Comparison of ENCODE assay signal across 7 mouse cellular contexts in the genomic region with DNA sequence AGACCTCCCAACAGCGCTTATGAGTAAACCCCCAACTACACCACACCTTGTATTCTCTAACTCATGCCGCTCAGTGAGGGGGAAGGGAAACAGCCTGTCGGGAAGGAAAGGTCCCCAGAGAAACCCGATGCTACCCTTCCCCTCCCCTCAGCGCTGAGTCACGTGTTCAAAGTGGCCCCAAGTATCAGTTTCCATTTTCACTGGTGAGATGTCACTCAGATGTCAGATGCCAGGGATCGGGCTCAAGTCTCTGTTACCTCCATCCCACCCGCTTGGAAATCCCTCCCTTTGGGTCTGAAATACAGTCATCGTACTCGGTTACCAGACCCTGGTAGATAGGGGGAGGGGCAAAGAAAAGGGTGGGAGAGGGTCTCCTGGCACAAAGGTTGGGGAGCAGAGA. TPM values are rescaled to one million over a fixed set of nuclear protein-coding genes. Genes with fewer than 3 reads are reported as not detected.
DNase-seq lines count a peak whose midpoint lies in the region; ATAC-seq and TF ChIP-seq lines count a peak whose summit lies in the region.

No protein-coding gene starts in this region.

- peaks cover 3% of the 10 kb centered on the region for H3K4me1 ChIP-seq in ES-Bruce4 (ENCODE audit: control insufficient read depth, insufficient read depth, low read length)
- H3K4me1 ChIP-seq in embryonic facial prominence, embryonic 10.5 days: peaks cover 23% of the 10 kb centered on the region
- H3K4me1 ChIP-seq in heart, postnatal 0 days (ENCODE audit: control insufficient read depth, insufficient read depth): peaks cover 21% of the 10 kb centered on the region
- peaks cover 26% of the 10 kb centered on the region for H3K4me1 ChIP-seq in midbrain, embryonic 15.5 days

- TF ChIP-seq POLR2A in ES-Bruce4 (IDR thresholded peaks at IDR 0.05; ENCODE audit: insufficient read depth, low read length): no peak

- no peaks in the 10 kb centered on the region for H3K27me3 ChIP-seq in ES-Bruce4 (ENCODE audit: control insufficient read depth, insufficient read depth, low read length, poor library complexity, severe bottlenecking)
- 0 out of 2 replicates have a peak, but pooled peaks cover 12% of the 10 kb centered on the region for H3K27me3 ChIP-seq in embryonic facial prominence, embryonic 10.5 days (replicated peaks; ENCODE audit: low read depth, poor library complexity, severe bottlenecking)
- H3K27me3 ChIP-seq in heart, postnatal 0 days (ENCODE audit: control insufficient read depth, insufficient read depth, low read length): no peaks in the 10 kb centered on the region
- no peaks in the 10 kb centered on the region for H3K27me3 ChIP-seq in midbrain, embryonic 15.5 days (replicated peaks)

- peak overlapping the region; percentile 96 for H3K4me3 ChIP-seq in ES-Bruce4 (ENCODE audit: low read depth, low read length)
- peak overlapping the region; percentile 66 for H3K4me3 ChIP-seq in embryonic facial prominence, embryonic 10.5 days
- H3K4me3 ChIP-seq in heart, postnatal 0 days (ENCODE audit: low read depth, low read length): peak overlapping the region; percentile 83
- H3K4me3 ChIP-seq in midbrain, embryonic 15.5 days: peak overlapping the region; percentile 76

- H3K9ac ChIP-seq in ES-Bruce4 (ENCODE audit: low read depth, poor library complexity, severe bottlenecking): peak overlapping the region; percentile 62
- peak overlapping the region; percentile 86 for H3K9ac ChIP-seq in heart, postnatal 0 days (replicated peaks; ENCODE audit: low read depth, low read length)
- H3K9ac ChIP-seq in midbrain, embryonic 15.5 days: peak overlapping the region; percentile 77

- H3K36me3 ChIP-seq in ES-Bruce4 (ENCODE audit: control insufficient read depth, insufficient read depth, low read length, poor library complexity, severe bottlenecking): peaks cover 14% of the 10 kb centered on the region
- H3K36me3 ChIP-seq in embryonic facial prominence, embryonic 10.5 days (replicated peaks): peaks cover 42% of the 10 kb centered on the region
- H3K36me3 ChIP-seq in heart, postnatal 0 days (replicated peaks; ENCODE audit: control insufficient read depth, insufficient read depth, low read length): peaks cover 30% of the 10 kb centered on the region
- peaks cover 22% of the 10 kb centered on the region; the same call in 1 of the 2 replicates for H3K36me3 ChIP-seq in midbrain, embryonic 15.5 days (replicated peaks)

- H3K27ac ChIP-seq in ES-Bruce4 (ENCODE audit: insufficient read depth, low read length): no peak overlapping the region
- H3K27ac ChIP-seq in embryonic facial prominence, embryonic 10.5 days (replicated peaks): peak overlapping the region; percentile 97
- H3K27ac ChIP-seq in heart, postnatal 0 days (ENCODE audit: low read depth): peak overlapping the region; percentile 87
- H3K27ac ChIP-seq in midbrain, embryonic 15.5 days: peak overlapping the region; percentile 92

- peak; percentile 53 for ATAC-seq in heart, postnatal 0 days (ENCODE audit: insufficient read depth, low read depth)
- peak; percentile 59 for ATAC-seq in midbrain, embryonic 15.5 days (replicated peaks)

- peak overlapping the region; percentile 75 for H3K4me2 ChIP-seq in heart, postnatal 0 days (ENCODE audit: low read depth, low read length)
- H3K4me2 ChIP-seq in midbrain, embryonic 15.5 days: peak overlapping the region; percentile 85

- TF ChIP-seq CTCF in ES-Bruce4 (IDR thresholded peaks at IDR 0.05; ENCODE audit: low read depth, low read length): no peak
- no peak for TF ChIP-seq CTCF in heart, postnatal 0 days (IDR thresholded peaks at IDR 0.05; ENCODE audit: low read depth)

- WGBS in embryonic facial prominence, embryonic 10.5 days: 1% methylated on average over 10 of the region's 10 CpGs
- WGBS in heart, postnatal 0 days: under 1% methylated on average over 10 of the region's 10 CpGs
- WGBS in midbrain, embryonic 15.5 days: under 1% methylated on average over 10 of the region's 10 CpGs

- H3K9me3 ChIP-seq in ES-Bruce4 (replicated peaks; ENCODE audit: control insufficient read depth, insufficient read depth, low read length, poor library complexity, severe bottlenecking): no peaks in the 10 kb centered on the region
- no peaks in the 10 kb centered on the region; the same call in 1 of the 2 replicates for H3K9me3 ChIP-seq in embryonic facial prominence, embryonic 10.5 days
- no peaks in the 10 kb centered on the region for H3K9me3 ChIP-seq in heart, postnatal 0 days (replicated peaks; ENCODE audit: control insufficient read depth, low read length)
- no peaks in the 10 kb centered on the region for H3K9me3 ChIP-seq in midbrain, embryonic 15.5 days

- TF ChIP-seq EP300 in ES-Bruce4 (IDR thresholded peaks at IDR 0.05; ENCODE audit: insufficient read depth, low read depth, low read length): 0 out of 2 replicates have a peak, but pooled peaks have one; percentile 34
- TF ChIP-seq EP300 in heart, postnatal 0 days (IDR thresholded peaks at IDR 0.05; ENCODE audit: low read depth): no peak; the same call in 1 of the 2 replicates

- peak; percentile 61 to 66 for DNase-seq in B cell, adult 2 months
- DNase-seq in embryonic facial prominence, embryonic 10.5 days (ENCODE audit: low spot score): peak; percentile 77
- peak; percentile 42 for DNase-seq in heart, postnatal 0 days (ENCODE audit: low spot score)
- DNase-seq in liver: peak; percentile 54
- peak; percentile 63 for DNase-seq in thymus, postnatal 0 days (ENCODE audit: low spot score)

RNA-seq across cellular contexts. Expression of gene Selenow, which starts 0.4 kb away (rescaled TPM):
- polyA plus RNA-seq in ES-Bruce4 (2011; ENCODE audit: insufficient read depth, insufficient read length, low read depth, missing spikeins): 93.1 and 101 TPM in 2 replicates
- 756 and 839 TPM in 2 replicates for polyA plus RNA-seq in embryonic facial prominence, embryonic 10.5 days (2016; fragmentation: Nextera tagmentation; extraction: Ambion mirVana)
- total RNA-seq in heart, postnatal 0 days (2014; rRNA removed; ENCODE audit: low replicate concordance): 292 and 404 TPM in 2 replicates
- 632 and 642 TPM in 2 replicates for polyA plus RNA-seq in heart, postnatal 0 days (2015; fragmentation: Nextera tagmentation; extraction: Ambion mirVana)
- 1,365 and 1,414 TPM in 2 replicates for polyA plus RNA-seq in midbrain, embryonic 15.5 days (2015; fragmentation: Nextera tagmentation; extraction: Ambion mirVana)
- 550 and 586 TPM in 2 replicates for polyA plus RNA-seq in thymus, postnatal 0 days (2015; fragmentation: Nextera tagmentation; extraction: Ambion mirVana)

RNA-seq across cellular contexts. Expression of gene Nop53, which starts 24.1 kb away (rescaled TPM):
- 283 and 299 TPM in 2 replicates for polyA plus RNA-seq in ES-Bruce4 (2011; ENCODE audit: insufficient read depth, insufficient read length, low read depth, missing spikeins)
- polyA plus RNA-seq in embryonic facial prominence, embryonic 10.5 days (2016; fragmentation: Nextera tagmentation; extraction: Ambion mirVana): 180 and 185 TPM in 2 replicates
- 81.6 and 102 TPM in 2 replicates for total RNA-seq in heart, postnatal 0 days (2014; rRNA removed; ENCODE audit: low replicate concordance)
- 120 and 128 TPM in 2 replicates for polyA plus RNA-seq in heart, postnatal 0 days (2015; fragmentation: Nextera tagmentation; extraction: Ambion mirVana)
- polyA plus RNA-seq in midbrain, embryonic 15.5 days (2015; fragmentation: Nextera tagmentation; extraction: Ambion mirVana): 114 and 126 TPM in 2 replicates
- polyA plus RNA-seq in thymus, postnatal 0 days (2015; fragmentation: Nextera tagmentation; extraction: Ambion mirVana): 273 and 293 TPM in 2 replicates

RNA-seq across cellular contexts. Expression of gene Crxos, which starts 39.4 kb away (rescaled TPM):
- polyA plus RNA-seq in ES-Bruce4 (2011; ENCODE audit: insufficient read depth, insufficient read length, low read depth, missing spikeins): not detected in 2 replicates
- polyA plus RNA-seq in embryonic facial prominence, embryonic 10.5 days (2016; fragmentation: Nextera tagmentation; extraction: Ambion mirVana): not detected in 2 replicates
- not detected in 2 replicates for total RNA-seq in heart, postnatal 0 days (2014; rRNA removed; ENCODE audit: low replicate concordance)
- polyA plus RNA-seq in heart, postnatal 0 days (2015; fragmentation: Nextera tagmentation; extraction: Ambion mirVana): not detected in 2 replicates
- polyA plus RNA-seq in midbrain, embryonic 15.5 days (2015; fragmentation: Nextera tagmentation; extraction: Ambion mirVana): 0.27 TPM in 1 of 2 replicates, not detected in the other
- polyA plus RNA-seq in thymus, postnatal 0 days (2015; fragmentation: Nextera tagmentation; extraction: Ambion mirVana): not detected in 2 replicates

RNA-seq across cellular contexts. Expression of gene Crx, which starts 42.0 kb away (rescaled TPM):
- polyA plus RNA-seq in ES-Bruce4 (2011; ENCODE audit: insufficient read depth, insufficient read length, low read depth, missing spikeins): not detected in 2 replicates
- 0.11 and 0.13 TPM in 2 replicates for polyA plus RNA-seq in embryonic facial prominence, embryonic 10.5 days (2016; fragmentation: Nextera tagmentation; extraction: Ambion mirVana)
- total RNA-seq in heart, postnatal 0 days (2014; rRNA removed; ENCODE audit: low replicate concordance): not detected in 2 replicates
- polyA plus RNA-seq in heart, postnatal 0 days (2015; fragmentation: Nextera tagmentation; extraction: Ambion mirVana): not detected in 2 replicates
- polyA plus RNA-seq in midbrain, embryonic 15.5 days (2015; fragmentation: Nextera tagmentation; extraction: Ambion mirVana): 0.15 and 0.28 TPM in 2 replicates
- not detected in 2 replicates for polyA plus RNA-seq in thymus, postnatal 0 days (2015; fragmentation: Nextera tagmentation; extraction: Ambion mirVana)

RNA-seq across cellular contexts. Expression of gene Ehd2, which starts 45.6 kb away (rescaled TPM):
- polyA plus RNA-seq in ES-Bruce4 (2011; ENCODE audit: insufficient read depth, insufficient read length, low read depth, missing spikeins): 4.6 and 4.9 TPM in 2 replicates
- 11.6 and 13.8 TPM in 2 replicates for polyA plus RNA-seq in embryonic facial prominence, embryonic 10.5 days (2016; fragmentation: Nextera tagmentation; extraction: Ambion mirVana)
- 66.7 and 80.0 TPM in 2 replicates for total RNA-seq in heart, postnatal 0 days (2014; rRNA removed; ENCODE audit: low replicate concordance)
- polyA plus RNA-seq in heart, postnatal 0 days (2015; fragmentation: Nextera tagmentation; extraction: Ambion mirVana): 47.5 and 48.7 TPM in 2 replicates
- polyA plus RNA-seq in midbrain, embryonic 15.5 days (2015; fragmentation: Nextera tagmentation; extraction: Ambion mirVana): 4.6 and 5.8 TPM in 2 replicates
- polyA plus RNA-seq in thymus, postnatal 0 days (2015; fragmentation: Nextera tagmentation; extraction: Ambion mirVana): 5.1 and 6.5 TPM in 2 replicates
